In genomic region chr16:86371652-86372051, GRCm38 (mm10) we compare ENCODE assay signal across 23 mouse cellular contexts.
A peak's percentile ranks its signal among the peaks of the same experiment; 100 is the strongest.
DNase-seq lines count a peak whose midpoint lies in the region; TF ChIP-seq lines count a peak whose summit lies in the region.
"Had no signal": no experiment of that assay in that cellular context is flagged by ENCODE, and none has a peak within 500 bp of the region (broad histone marks: within the 10 kb centered on the region; RNA-seq: fewer than 3 reads in every experiment).

No protein-coding gene starts in this region.

- no peak for TF ChIP-seq POLR2A in CH12.LX (IDR thresholded peaks at IDR 0.05; ENCODE audit: low read depth, low read length)

- peak; percentile 13 for DNase-seq in adrenal gland, adult 2 months
- no peak for DNase-seq in adrenal gland, adult 8-10 months
- DNase-seq in CH12.LX (ENCODE audit: extremely low read depth) = peak; percentile 71
- peak; percentile 21 for DNase-seq in fibroblast of lung, adult 2 months (ENCODE audit: low read depth)
- no peak for DNase-seq in cerebellum, adult 18-20 months
- DNase-seq in spleen, adult 18-20 months = no peak
- DNase-seq in left cerebral cortex, adult 8-10 months (ENCODE audit: low spot score in 2 of 2) = no peak
- DNase-seq: adrenal gland, postnatal 10 days; adrenal gland, postnatal 25 days; B cell, adult 2 months; cerebellum, adult 11 months; cerebellum, adult 2 months; cerebellum, adult 9-10 months; cerebellum, postnatal 14 days; cerebellum, postnatal 36 days; embryo, embryonic 11 days; forebrain, postnatal 0 days had no signal

- H3K27me3 ChIP-seq in CH12.LX (replicated peaks) = no peaks in the 10 kb centered on the region
- H3K27me3 ChIP-seq: embryonic facial prominence, embryonic 13.5 days; embryonic facial prominence, embryonic 15.5 days; forebrain, embryonic 13.5 days; forebrain, embryonic 15.5 days; Patski had no signal

- 0 out of 2 replicates have a peak, but pooled peaks have one; percentile 15 for TF ChIP-seq EP300 in CH12.LX (IDR thresholded peaks at IDR 0.05; ENCODE audit: low read length)

- H3K9me3 ChIP-seq in CH12.LX (replicated peaks; ENCODE audit: low read length) = no peaks in the 10 kb centered on the region
- H3K9me3 ChIP-seq: embryonic facial prominence, embryonic 13.5 days; embryonic facial prominence, embryonic 15.5 days; forebrain, embryonic 13.5 days; forebrain, embryonic 15.5 days had no signal

- dilution Hi-C loops in CH12.LX (cut with MboI; ENCODE audit: extremely low pct_ligation_motif_present, extremely low pct_unique_long_range_greater_than_20kb, low sequenced_read_pairs) = no loop called here

- no peak overlapping the region for H3K27ac ChIP-seq in CH12.LX (ENCODE audit: insufficient read depth, low read depth)
- H3K27ac ChIP-seq: embryonic facial prominence, embryonic 13.5 days; embryonic facial prominence, embryonic 15.5 days; forebrain, embryonic 13.5 days; forebrain, embryonic 15.5 days had no signal

- H3K4me3 ChIP-seq in CH12.LX (replicated peaks in 1 of 3; ENCODE audit: low read depth in 2 of 3, low read length in 2 of 3, poor library complexity in 1 of 3) = no peak overlapping the region
- H3K4me3 ChIP-seq: embryonic facial prominence, embryonic 13.5 days; embryonic facial prominence, embryonic 15.5 days; erythroblast, embryonic 14.5 days; forebrain, embryonic 13.5 days; forebrain, embryonic 15.5 days had no signal

- H3K79me2 ChIP-seq in CH12.LX (replicated peaks; ENCODE audit: control insufficient read depth, extremely low read depth, insufficient read depth, poor library complexity, severe bottlenecking) = no peaks in the 10 kb centered on the region

- no peak for TF ChIP-seq RAD21 in CH12.LX (IDR thresholded peaks at IDR 0.05; ENCODE audit: low read depth, low read length)

- no peak for TF ChIP-seq CTCF in CH12.LX (conservative IDR thresholded peaks at IDR 0.05 in 1 of 2, IDR thresholded peaks at IDR 0.05 in 1 of 2; ENCODE audit: low read depth in 2 of 2, low read length in 2 of 2)

- H3K4me1 ChIP-seq in CH12.LX (ENCODE audit: control insufficient read depth in 1 of 2, insufficient read depth in 2 of 2) = peaks cover 0 to 13% of the 10 kb centered on the region in 2 experiments; a peak in 2 of 4 replicates
- H3K4me1 ChIP-seq: embryonic facial prominence, embryonic 13.5 days; embryonic facial prominence, embryonic 15.5 days; forebrain, embryonic 13.5 days; forebrain, embryonic 15.5 days had no signal

- H3K9ac ChIP-seq in CH12.LX (ENCODE audit: insufficient read depth, low read depth) = no peak overlapping the region
- H3K9ac ChIP-seq: embryonic facial prominence, embryonic 13.5 days; embryonic facial prominence, embryonic 15.5 days; forebrain, embryonic 13.5 days; forebrain, embryonic 15.5 days; forebrain, postnatal 0 days had no signal

- in situ Hi-C loops in CH12.LX (cut with MboI; ENCODE audit: low pct_ligation_motif_present, low pct_unique_long_range_greater_than_20kb, low sequenced_read_pairs) = no loop called here

- no peaks in the 10 kb centered on the region for H3K36me3 ChIP-seq in CH12.LX (replicated peaks in 1 of 2; ENCODE audit: control insufficient read depth in 1 of 2, insufficient read depth in 1 of 2, low read length in 1 of 2)
- H3K36me3 ChIP-seq: embryonic facial prominence, embryonic 13.5 days; embryonic facial prominence, embryonic 15.5 days; forebrain, embryonic 15.5 days had no signal

- H3K4me2 ChIP-seq in CH12.LX (ENCODE audit: insufficient read depth, low read depth, poor library complexity, severe bottlenecking) = no peak overlapping the region
- H3K4me2 ChIP-seq: embryonic facial prominence, embryonic 13.5 days; embryonic facial prominence, embryonic 15.5 days; forebrain, embryonic 13.5 days; forebrain, embryonic 15.5 days had no signal

TF ChIP-seq in CH12.LX, 34 proteins besides CTCF, POLR2A, EP300 and RAD21:
- TF ChIP-seq TCF12 (IDR thresholded peaks at IDR 0.05; ENCODE audit: low read depth, low read length) (no peak), IRF4 (IDR thresholded peaks at IDR 0.05; ENCODE audit: low read depth, low read length) (peak; percentile 77; the same call in 1 of the 2 replicates), E2F4 (IDR thresholded peaks at IDR 0.05; ENCODE audit: insufficient replicate concordance, low read depth, low read length) (no peak), JUN (IDR thresholded peaks at IDR 0.05; ENCODE audit: insufficient read depth, low read depth, low read length) (peak; percentile 23; the same call in 1 of the 2 replicates), JUND (conservative IDR thresholded peaks at IDR 0.05; ENCODE audit: low read depth, low read length) (peak; percentile 69)
TF ChIP-seq in CH12.LX: peak in this region for 3.

Comparison
In these comparisons a context has a peak if more than half of its experiments do, and no peak if none do; other contexts are left out.
1. DNase-seq: peak in adrenal gland, adult 2 months (single experiment), CH12.LX (single experiment) and fibroblast of lung, adult 2 months (single experiment); none in adrenal gland, adult 8-10 months (single experiment), cerebellum, adult 18-20 months (0 of 2), spleen, adult 18-20 months (0 of 2) and left cerebral cortex, adult 8-10 months (0 of 2).